Mouse (Mus musculus) bone marrow macrophage, adult 2 months (primary cell): Measurements from ENCODE around the gene Ppfibp1. TPM values are rescaled to one million over a fixed set of nuclear protein-coding genes. Genes with fewer than 3 reads are reported as not detected.

ENCODE experiments used
- H3K27ac ChIP-seq: 2 replicates; pipeline ENCODE4 v1.5.1; 2012; ENCODE audit warnings: low read depth, low read length; ENCODE audit not compliant: insufficient read depth
- H3K4me1 ChIP-seq: 2 replicates; pipeline ENCODE4 v1.6.1; 2012; ENCODE audit warnings: low read length; ENCODE audit not compliant: control insufficient read depth, insufficient read depth
- H3K4me3 ChIP-seq: 2 replicates; pipeline ENCODE4 v1.5.1; 2012; ENCODE audit warnings: mild to moderate bottlenecking, low read length, moderate library complexity; ENCODE audit not compliant: insufficient read depth
- CTCF ChIP-seq: IDR thresholded peaks from 2 replicates; pipeline ENCODE4 v1.5.1; 2012; ENCODE audit warnings: low read depth, mild to moderate bottlenecking, low read length, moderate library complexity
- POLR2A ChIP-seq: IDR thresholded peaks from 2 replicates; pipeline ENCODE4 v1.6.1; 2012; ENCODE audit warnings: mild to moderate bottlenecking, low read depth, low read length, borderline replicate concordance
- polyA plus RNA-seq: library from polyadenylated mRNA; stranded (reverse); fragments of >200 nt; gene quantifications from 2 replicates; pipeline ENCODE4 v1.2.4, GENCODE M21; 2012; ENCODE audit not compliant: missing spikeins, insufficient read depth, insufficient read length

The Ppfibp1 gene
- polyA plus RNA-seq, 1 experiment = 31.2 TPM

- no peaks in the 10 kb centered on the region for H3K4me1 ChIP-seq
- no peak overlapping the region for H3K27ac ChIP-seq
- no peak overlapping the region for H3K4me3 ChIP-seq
- no peak for TF ChIP-seq POLR2A
- no peak for TF ChIP-seq CTCF
Observed at GRCm38 (mm10) chr6:147051666-147052065, 163.4 kb downstream of the Ppfibp1 start.

GRCm38 (mm10) chr6:147052440-147052839, 164.2 kb downstream of the Ppfibp1 start:
- H3K4me1 ChIP-seq = no peaks in the 10 kb centered on the region
- no peak overlapping the region for H3K27ac ChIP-seq
- TF ChIP-seq CTCF (no peak), POLR2A (no peak)
- H3K4me3 ChIP-seq = no peak overlapping the region

DNA sequence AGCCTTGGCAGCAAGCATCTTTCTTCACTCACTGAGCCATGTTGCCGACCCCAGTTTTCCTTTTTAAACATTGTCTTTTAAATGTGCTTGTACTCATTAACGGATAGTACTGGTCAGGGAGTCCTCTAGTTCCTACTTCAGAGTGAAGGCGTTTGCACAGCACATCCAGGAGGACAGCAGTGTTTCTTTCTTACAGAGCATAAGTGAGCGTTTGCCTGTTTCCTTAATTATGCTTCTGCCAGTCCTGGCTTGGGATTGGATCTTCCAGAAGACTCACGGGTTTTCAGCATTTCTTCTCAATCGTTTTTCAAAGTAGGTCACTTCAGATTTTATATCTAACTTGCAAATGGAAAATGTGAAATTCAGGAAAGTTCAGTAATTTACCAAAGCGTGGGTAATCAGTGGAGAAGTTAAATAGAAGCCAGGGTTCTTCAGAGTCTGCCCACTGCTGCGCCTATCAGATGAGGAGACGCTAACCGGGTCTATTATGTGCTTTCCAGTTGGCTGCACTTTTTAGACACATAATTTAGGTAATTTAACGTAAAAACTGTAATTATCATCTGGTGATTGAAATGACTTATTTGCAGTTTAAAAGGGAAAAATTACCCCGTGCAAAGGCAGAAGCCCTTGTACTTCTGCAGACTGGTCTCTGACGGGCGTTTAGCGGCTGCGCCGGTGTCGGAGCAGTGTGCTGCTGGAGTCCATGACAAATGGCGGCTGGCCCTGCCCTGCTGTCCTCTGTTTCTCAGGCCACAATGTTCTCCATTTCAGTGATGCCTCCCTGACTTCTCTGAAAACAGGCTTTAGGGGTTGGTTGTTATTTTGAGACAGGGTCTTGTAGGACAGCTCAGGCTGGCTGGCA, 165.7 kb downstream of the Ppfibp1 start:
- TF ChIP-seq CTCF (no peak), POLR2A (no peak)
- Histone ChIP-seq H3K4me1 (no peaks in the 10 kb centered on the region), H3K27ac (no peak overlapping the region), H3K4me3 (no peak overlapping the region)

DNA sequence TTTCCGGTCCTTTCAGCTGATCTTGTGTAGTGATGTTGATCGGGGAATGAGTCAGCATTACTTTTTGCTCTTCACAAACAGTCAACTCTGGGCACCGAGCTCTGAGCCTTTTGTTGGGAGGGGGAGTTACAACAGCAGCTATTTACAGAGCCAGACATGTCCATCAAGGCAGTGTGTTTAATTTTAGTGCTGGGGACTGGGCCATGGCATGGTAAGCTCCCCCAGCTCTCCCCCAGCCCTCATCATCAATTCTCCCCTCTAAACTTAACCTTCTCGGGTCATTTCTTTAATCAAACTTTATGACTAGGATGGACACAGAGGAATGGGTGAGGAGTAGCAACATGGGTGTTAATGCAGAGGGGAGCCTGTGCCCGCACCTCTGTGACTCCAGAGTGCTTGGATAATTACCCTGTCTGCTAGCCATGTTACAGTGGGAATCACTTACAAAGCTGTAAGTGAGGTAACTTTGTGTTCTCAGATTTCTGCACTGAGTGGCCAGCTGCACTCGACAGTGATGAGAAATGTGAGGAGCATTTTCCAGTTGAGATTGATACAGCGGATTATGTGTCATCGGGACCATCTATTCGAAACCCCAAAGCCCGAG, 167.2 kb downstream of the Ppfibp1 start:
- Histone ChIP-seq H3K4me1 (no peaks in the 10 kb centered on the region), H3K4me3 (no peak overlapping the region), H3K27ac (no peak overlapping the region)
- no peak for TF ChIP-seq POLR2A
- no peak for TF ChIP-seq CTCF

GRCm38 (mm10) chr6:147059326-147059725, 171.0 kb downstream of the Ppfibp1 start:
- Histone ChIP-seq H3K27ac (no peak overlapping the region), H3K4me3 (no peak overlapping the region), H3K4me1 (no peaks in the 10 kb centered on the region)
- TF ChIP-seq POLR2A (no peak), CTCF (no peak)

DNA sequence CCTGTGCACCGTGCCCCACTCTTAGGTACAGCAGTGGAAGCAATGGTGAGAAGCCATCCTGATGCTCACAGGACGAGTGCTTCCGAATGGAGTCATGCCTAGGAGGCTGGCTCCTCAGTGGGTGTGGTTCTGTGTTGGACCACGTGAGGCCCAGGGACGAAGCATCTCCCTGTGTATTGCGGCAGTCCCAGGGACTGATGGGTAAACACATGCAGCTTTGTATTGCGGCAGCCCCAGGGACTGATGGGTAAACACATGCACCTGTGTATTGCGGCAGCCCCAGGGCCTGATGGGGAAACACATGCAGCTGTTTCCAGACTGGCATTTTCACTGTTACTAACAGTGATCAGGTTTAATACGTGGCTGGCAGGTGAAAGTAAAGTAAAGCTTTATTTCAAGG, 173.3 kb downstream of the Ppfibp1 start:
- H3K4me1 ChIP-seq = no peaks in the 10 kb centered on the region

GRCm38 (mm10) chr6:147062034-147062433, 173.7 kb downstream of the Ppfibp1 start:
- TF ChIP-seq CTCF = no peak
- no peak for TF ChIP-seq POLR2A
- Histone ChIP-seq H3K4me1 (no peaks in the 10 kb centered on the region), H3K4me3 (no peak overlapping the region), H3K27ac (no peak overlapping the region)

More for the DNA sequence above, 173.3 kb downstream of the Ppfibp1 start:
- H3K27ac ChIP-seq = no peak overlapping the region
- H3K4me3 ChIP-seq = no peak overlapping the region
- TF ChIP-seq CTCF (no peak), POLR2A (no peak)

GRCm38 (mm10) chr6:147062694-147063093, 174.4 kb downstream of the Ppfibp1 start:
- Histone ChIP-seq H3K4me3 (no peak overlapping the region), H3K4me1 (no peaks in the 10 kb centered on the region), H3K27ac (no peak overlapping the region)
- TF ChIP-seq CTCF (no peak), POLR2A (no peak)

- Histone ChIP-seq H3K4me3 (no peak overlapping the region), H3K4me1 (no peaks in the 10 kb centered on the region), H3K27ac (no peak overlapping the region)
- no peak for TF ChIP-seq POLR2A
- TF ChIP-seq CTCF = no peak
Observed at GRCm38 (mm10) chr6:147064226-147064943, 176.1 kb downstream of the Ppfibp1 start.

DNA sequence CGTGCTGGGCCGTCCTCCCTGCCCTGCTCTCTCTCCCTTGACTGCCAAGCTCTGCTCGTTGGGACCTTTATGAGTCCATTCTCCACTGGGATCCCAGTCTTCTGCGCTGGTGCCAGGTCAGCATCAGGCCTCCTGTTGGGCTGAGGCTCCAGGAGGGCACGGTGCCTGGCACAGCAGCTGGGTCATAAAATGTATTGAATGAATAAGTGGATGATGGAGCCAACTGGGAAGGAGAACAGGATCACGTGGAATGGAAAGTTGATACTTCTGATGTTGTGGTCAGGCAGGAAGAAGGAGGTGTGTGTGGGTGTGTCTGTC, 176.6 kb downstream of the Ppfibp1 start:
- H3K4me1 ChIP-seq = no peaks in the 10 kb centered on the region
- H3K27ac ChIP-seq = no peak overlapping the region
- no peak overlapping the region for H3K4me3 ChIP-seq
- TF ChIP-seq POLR2A (no peak), CTCF (no peak)
